Mouse (Mus musculus): ENCODE measurements at regions not wholly inside any gene's neighbourhood (a gene's known extent, or its start where the extent isn't known, plus 50 kb on each side); places are given as distances from the start of the nearest gene placed in this dataset.

- H3K27ac ChIP-seq, result no peak overlapping the region
- no peak overlapping the region for H3K4me3 ChIP-seq
- H3K36me3 ChIP-seq (replicated peaks), result no peaks in the 10 kb centered on the region
- no peaks in the 10 kb centered on the region for H3K27me3 ChIP-seq (ENCODE audit: poor library complexity, severe bottlenecking)
- DNase-seq (ENCODE audit: extremely low spot score, low spot score), result no peak
- no peaks in the 10 kb centered on the region for H3K9me3 ChIP-seq
- 91% methylated on average over 13 of the region's 13 CpGs for WGBS
- peaks cover 16% of the 10 kb centered on the region for H3K4me1 ChIP-seq
These were observed 218.8 kb upstream of the Spdye4c start for GRCm38 (mm10) chr2:128372204-128372603.

GRCm38 (mm10) chr2:128373363-128374252 lies 217.4 kb upstream of the Spdye4c start:
- Histone ChIP-seq H3K9me3 (no peaks in the 10 kb centered on the region), H3K4me3 (no peak overlapping the region), H3K4me1 (peaks cover 20% of the 10 kb centered on the region), H3K27ac (peak overlapping the region; percentile 44; the same call in 1 of the 2 replicates), H3K27me3 (ENCODE audit: poor library complexity, severe bottlenecking) (no peaks in the 10 kb centered on the region), H3K36me3 (replicated peaks) (no peaks in the 10 kb centered on the region)
- no peak for DNase-seq (ENCODE audit: extremely low spot score, low spot score)
- WGBS, result 47% methylated on average over 12 of the region's 12 CpGs

GRCm38 (mm10) chr2:128374253-128374566 lies 216.8 kb upstream of the Spdye4c start:
- no peaks in the 10 kb centered on the region for H3K36me3 ChIP-seq (replicated peaks)
- no peak overlapping the region for H3K4me3 ChIP-seq
- no peaks in the 10 kb centered on the region for H3K9me3 ChIP-seq
- 91% methylated on average over 2 of the region's 2 CpGs for WGBS
- no peak for DNase-seq (ENCODE audit: extremely low spot score, low spot score)
- H3K4me1 ChIP-seq, result peaks cover 20% of the 10 kb centered on the region
- no peaks in the 10 kb centered on the region for H3K27me3 ChIP-seq (ENCODE audit: poor library complexity, severe bottlenecking)
- H3K27ac ChIP-seq, result no peak overlapping the region

- H3K27me3 ChIP-seq (ENCODE audit: poor library complexity, severe bottlenecking), result no peaks in the 10 kb centered on the region
- H3K36me3 ChIP-seq (replicated peaks), result no peaks in the 10 kb centered on the region
- no peaks in the 10 kb centered on the region for H3K9me3 ChIP-seq
- no peak overlapping the region for H3K4me3 ChIP-seq
- H3K4me1 ChIP-seq, result peaks cover 26% of the 10 kb centered on the region
- DNase-seq (ENCODE audit: extremely low spot score, low spot score), result no peak
- H3K27ac ChIP-seq, result no peak overlapping the region
- 92% methylated on average over 5 of the region's 5 CpGs for WGBS
These were observed 216.1 kb upstream of the Spdye4c start for GRCm38 (mm10) chr2:128374926-128375325.

GRCm38 (mm10) chr2:128375827-128376226 lies 215.2 kb upstream of the Spdye4c start:
- Histone ChIP-seq H3K27ac (no peak overlapping the region), H3K4me3 (no peak overlapping the region), H3K4me1 (peaks cover 33% of the 10 kb centered on the region), H3K27me3 (ENCODE audit: poor library complexity, severe bottlenecking) (0 out of 2 replicates have a peak, but pooled peaks cover 4% of the 10 kb centered on the region), H3K9me3 (no peaks in the 10 kb centered on the region), H3K36me3 (replicated peaks) (no peaks in the 10 kb centered on the region)
- WGBS, result 91% methylated on average over 3 of the region's 3 CpGs
- no peak for DNase-seq (ENCODE audit: extremely low spot score, low spot score)

GRCm38 (mm10) chr2:128377176-128377575 lies 213.8 kb upstream of the Spdye4c start:
- WGBS, result 70% methylated on average over 6 of the region's 6 CpGs
- no peak for DNase-seq (ENCODE audit: extremely low spot score, low spot score)

GRCm38 (mm10) chr2:128377680-128378079 lies 213.3 kb upstream of the Spdye4c start:
- H3K27me3 ChIP-seq (ENCODE audit: poor library complexity, severe bottlenecking), result 0 out of 2 replicates have a peak, but pooled peaks cover 6% of the 10 kb centered on the region
- peaks cover 36% of the 10 kb centered on the region for H3K4me1 ChIP-seq
- DNase-seq (ENCODE audit: extremely low spot score, low spot score), result no peak
- no peak overlapping the region for H3K4me3 ChIP-seq
- H3K36me3 ChIP-seq (replicated peaks), result no peaks in the 10 kb centered on the region
- no peaks in the 10 kb centered on the region for H3K9me3 ChIP-seq
- H3K27ac ChIP-seq, result no peak overlapping the region
- 80% methylated on average over 10 of the region's 10 CpGs for WGBS

More at GRCm38 (mm10) chr2:128377176-128377575, 213.8 kb upstream of the Spdye4c start:
- Histone ChIP-seq H3K4me1 (peaks cover 36% of the 10 kb centered on the region), H3K27ac (no peak overlapping the region), H3K4me3 (no peak overlapping the region), H3K27me3 (ENCODE audit: poor library complexity, severe bottlenecking) (0 out of 2 replicates have a peak, but pooled peaks cover 6% of the 10 kb centered on the region), H3K36me3 (replicated peaks) (no peaks in the 10 kb centered on the region), H3K9me3 (no peaks in the 10 kb centered on the region)

- Histone ChIP-seq H3K36me3 (replicated peaks) (no peaks in the 10 kb centered on the region), H3K27me3 (ENCODE audit: poor library complexity, severe bottlenecking) (0 out of 2 replicates have a peak, but pooled peaks cover 6% of the 10 kb centered on the region), H3K4me3 (no peak overlapping the region), H3K4me1 (peaks cover 30% of the 10 kb centered on the region), H3K27ac (no peak overlapping the region), H3K9me3 (no peaks in the 10 kb centered on the region)
- DNase-seq (ENCODE audit: extremely low spot score, low spot score), result no peak
- WGBS, result 76% methylated on average over 7 of the region's 7 CpGs
These were observed 212.6 kb upstream of the Spdye4c start for GRCm38 (mm10) chr2:128378456-128378855.

GRCm38 (mm10) chr2:128379151-128379550 lies 211.9 kb upstream of the Spdye4c start:
- 87% methylated on average over 8 of the region's 8 CpGs for WGBS
- Histone ChIP-seq H3K27me3 (ENCODE audit: poor library complexity, severe bottlenecking) (0 out of 2 replicates have a peak, but pooled peaks cover 6% of the 10 kb centered on the region), H3K36me3 (replicated peaks) (no peaks in the 10 kb centered on the region), H3K4me3 (no peak overlapping the region), H3K27ac (no peak overlapping the region), H3K9me3 (no peaks in the 10 kb centered on the region), H3K4me1 (peaks cover 30% of the 10 kb centered on the region)
- no peak for DNase-seq (ENCODE audit: extremely low spot score, low spot score)

GRCm38 (mm10) chr2:128379554-128379953 lies 211.5 kb upstream of the Spdye4c start:
- H3K27me3 ChIP-seq (ENCODE audit: poor library complexity, severe bottlenecking), result 0 out of 2 replicates have a peak, but pooled peaks cover 6% of the 10 kb centered on the region
- H3K9me3 ChIP-seq, result no peaks in the 10 kb centered on the region
- H3K27ac ChIP-seq, result no peak overlapping the region
- H3K4me1 ChIP-seq, result peaks cover 30% of the 10 kb centered on the region
- WGBS, result 67% methylated on average over 8 of the region's 8 CpGs
- no peaks in the 10 kb centered on the region for H3K36me3 ChIP-seq (replicated peaks)
- no peak overlapping the region for H3K4me3 ChIP-seq
- no peak for DNase-seq (ENCODE audit: extremely low spot score, low spot score)

GRCm38 (mm10) chr2:128380581-128380980 lies 210.4 kb upstream of the Spdye4c start:
- H3K9me3 ChIP-seq, result no peaks in the 10 kb centered on the region
- H3K27me3 ChIP-seq (ENCODE audit: poor library complexity, severe bottlenecking), result 0 out of 2 replicates have a peak, but pooled peaks cover 6% of the 10 kb centered on the region
- no peak for DNase-seq (ENCODE audit: extremely low spot score, low spot score)
- no peak overlapping the region for H3K27ac ChIP-seq
- H3K4me1 ChIP-seq, result peaks cover 30% of the 10 kb centered on the region
- H3K4me3 ChIP-seq, result no peak overlapping the region
- WGBS, result 55% methylated on average over 7 of the region's 7 CpGs
- no peaks in the 10 kb centered on the region for H3K36me3 ChIP-seq (replicated peaks)

GRCm38 (mm10) chr2:128381684-128382205 lies 209.3 kb upstream of the Spdye4c start:
- no peaks in the 10 kb centered on the region for H3K36me3 ChIP-seq (replicated peaks)
- H3K27me3 ChIP-seq (ENCODE audit: poor library complexity, severe bottlenecking), result 0 out of 2 replicates have a peak, but pooled peaks cover 6% of the 10 kb centered on the region
- no peak overlapping the region for H3K4me3 ChIP-seq
- no peaks in the 10 kb centered on the region for H3K9me3 ChIP-seq
- 77% methylated on average over 5 of the region's 5 CpGs for WGBS
- no peak overlapping the region for H3K27ac ChIP-seq
- no peak for DNase-seq (ENCODE audit: extremely low spot score, low spot score)
- peaks cover 30% of the 10 kb centered on the region for H3K4me1 ChIP-seq

- no peak for DNase-seq (ENCODE audit: extremely low spot score, low spot score)
- Histone ChIP-seq H3K27me3 (ENCODE audit: poor library complexity, severe bottlenecking) (peaks cover 13% of the 10 kb centered on the region), H3K27ac (no peak overlapping the region), H3K4me3 (no peak overlapping the region), H3K36me3 (replicated peaks) (no peaks in the 10 kb centered on the region), H3K9me3 (no peaks in the 10 kb centered on the region), H3K4me1 (peaks cover 25% of the 10 kb centered on the region)
- WGBS, result 86% methylated on average over 4 of the region's 4 CpGs
These were observed 208.5 kb upstream of the Spdye4c start for GRCm38 (mm10) chr2:128382473-128382872.
